Mouse (Mus musculus) neural tube, embryonic 11.5 days (tissue): Measurements from ENCODE around the gene Wdr45. TPM values are rescaled to one million over a fixed set of nuclear protein-coding genes. Genes with fewer than 3 reads are reported as not detected.
A peak's percentile ranks its signal among the peaks of the same experiment; 100 is the strongest.
"Not testable (repeated sequence)": the region's sequence is repeated elsewhere in the genome, so short reads cannot be mapped to it uniquely, and the experiment has no call there.

Source experiments
- ATAC-seq: fragments of 200-750 bp; cut with Nextera tagmentation; 2 replicates; pipeline ENCODE4 v1.8.0; 2017; ENCODE audit warnings: moderate number of reproducible peaks, mild to moderate bottlenecking, moderate TSS enrichment, moderate library complexity; ENCODE audit not compliant: insufficient read depth, low FRiP score, low TSS enrichment
- DNase-seq: peaks from one replicate; pipeline ENCODE4 v3.0.0-alpha.2; 2015; ENCODE audit warnings: low spot score
- H3K27ac ChIP-seq: fragments of 300-500 bp; sonication (generic); 2 replicates; pipeline ENCODE4 v1.5.1; 2014; ENCODE audit warnings: low read depth, mild to moderate bottlenecking, low read length
- H3K27me3 ChIP-seq: fragments of 300-500 bp; sonication (generic); 2 replicates; pipeline ENCODE4 v1.6.1; 2014; ENCODE audit warnings: mild to moderate bottlenecking, low read length, mixed read lengths; ENCODE audit not compliant: control insufficient read depth, insufficient read depth
- H3K36me3 ChIP-seq: fragments of 300-500 bp; sonication (generic); 2 replicates; pipeline ENCODE4 v1.6.1; 2014; ENCODE audit warnings: mild to moderate bottlenecking, low read length, moderate library complexity, mixed read lengths; ENCODE audit not compliant: control insufficient read depth, insufficient read depth
- H3K4me1 ChIP-seq: fragments of 300-500 bp; sonication (generic); 2 replicates; pipeline ENCODE4 v1.6.1; 2014; ENCODE audit warnings: low read length, mixed read lengths; ENCODE audit not compliant: control insufficient read depth, insufficient read depth
- H3K4me2 ChIP-seq: fragments of 300-500 bp; sonication (generic); 2 replicates; pipeline ENCODE4 v1.6.1; 2014; ENCODE audit warnings: low read depth, mild to moderate bottlenecking, moderate library complexity
- H3K4me3 ChIP-seq: fragments of 300-500 bp; sonication (generic); 2 replicates; pipeline ENCODE4 v1.5.1; 2014; ENCODE audit warnings: low read depth, low read length
- H3K9ac ChIP-seq: fragments of 300-500 bp; sonication (generic); 2 replicates; pipeline ENCODE4 v1.6.1; 2014; ENCODE audit warnings: mild to moderate bottlenecking, low read length
- H3K9me3 ChIP-seq: fragments of 300-500 bp; sonication (generic); 2 replicates; pipeline ENCODE4 v1.6.1; 2016; ENCODE audit warnings: low read length; ENCODE audit not compliant: control insufficient read depth
- WGBS: fragments of 180-500 bp; shearing (Covaris S2); extraction: QIAGEN DNeasy Blood & Tissue Kit; methylation state at CpG from one replicate; pipeline ENCODE4 v1.1.7; 2014; 5-methylcytosine and 5-hydroxymethylcytosine counted together
- polyA plus RNA-seq: library from polyadenylated mRNA; unstranded; fragments of >200 nt; fragmentation: Nextera tagmentation; extraction: Ambion mirVana; gene quantifications from 2 replicates; pipeline ENCODE4 v1.2.1, GENCODE M21; 2014

Wdr45 gene
- polyA plus RNA-seq: 17.8 and 18.3 TPM in 2 replicates

GRCm38 (mm10) chrX:7714135-7714899, at the start of gene Wdr45:
Gene Wdr45 (plus strand): TSS chrX:7714333.
- Histone ChIP-seq H3K4me3 (peak within 1 kb of the TSS; percentile 23; the same call in 1 of the 2 replicates), H3K4me2 (peak within 1 kb of the TSS; percentile 25)
- H3K27me3 ChIP-seq, H3K4me1 ChIP-seq, H3K36me3 ChIP-seq, H3K9ac ChIP-seq, H3K9me3 ChIP-seq, H3K27ac ChIP-seq: not testable (repeated sequence)
- WGBS: 16% methylated on average over 24 of the region's 60 CpGs
- DNase-seq: peak; percentile 89
- peak; percentile 97 for ATAC-seq

GRCm38 (mm10) chrX:7664791-7665190, 49.3 kb upstream of the Wdr45 start:
- H3K27me3 ChIP-seq: no peaks in the 10 kb centered on the region
- WGBS: 90% methylated on average over 11 of the region's 11 CpGs

GRCm38 (mm10) chrX:7665739-7666502, 48.2 kb upstream of the Wdr45 start:
- no peaks in the 10 kb centered on the region for H3K4me1 ChIP-seq
- no peak for DNase-seq
- H3K27ac ChIP-seq: no peak overlapping the region
- H3K36me3 ChIP-seq: no peaks in the 10 kb centered on the region
- no peak for ATAC-seq
- H3K9ac ChIP-seq: no peak overlapping the region
- no peak overlapping the region for H3K4me3 ChIP-seq
- WGBS: 72% methylated on average over 21 of the region's 21 CpGs
- H3K9me3 ChIP-seq: no peaks in the 10 kb centered on the region
- H3K27me3 ChIP-seq: no peaks in the 10 kb centered on the region
- H3K4me2 ChIP-seq: no peak overlapping the region

More at GRCm38 (mm10) chrX:7664791-7665190, 49.3 kb upstream of the Wdr45 start:
- Histone ChIP-seq H3K27ac (no peak overlapping the region), H3K4me1 (no peaks in the 10 kb centered on the region), H3K9ac (no peak overlapping the region), H3K9me3 (no peaks in the 10 kb centered on the region), H3K4me3 (no peak overlapping the region), H3K4me2 (no peak overlapping the region), H3K36me3 (no peaks in the 10 kb centered on the region)
- DNase-seq (no peak), ATAC-seq (no peak)

GRCm38 (mm10) chrX:7670390-7670881, 43.7 kb upstream of the Wdr45 start:
- Histone ChIP-seq H3K27me3 (no peaks in the 10 kb centered on the region), H3K4me3 (peak overlapping the region; percentile 36), H3K4me1 (no peaks in the 10 kb centered on the region), H3K4me2 (peak overlapping the region; percentile 44), H3K9me3 (no peaks in the 10 kb centered on the region), H3K27ac (no peak overlapping the region), H3K9ac (peak overlapping the region; percentile 41; the same call in 1 of the 2 replicates), H3K36me3 (no peaks in the 10 kb centered on the region)
- peak; percentile 42 for DNase-seq
- ATAC-seq: peak; percentile 69
- WGBS: 21% methylated on average over 13 of the region's 19 CpGs

- no peak within 1 kb of the TSS for H3K27ac ChIP-seq
- WGBS: 18% methylated on average over 27 of the region's 36 CpGs
- H3K36me3 ChIP-seq: no peaks in the 10 kb centered on the region
Measured at GRCm38 (mm10) chrX:7670921-7671623, 43.1 kb upstream of the Wdr45 start, which contains the start of gene Plp2. Gene Plp2 (minus strand): TSS chrX:7671390.

GRCm38 (mm10) chrX:7672739-7673138, 41.4 kb upstream of the Wdr45 start:
- H3K4me1 ChIP-seq: no peaks in the 10 kb centered on the region
- H3K27ac ChIP-seq: no peak overlapping the region
- H3K9ac ChIP-seq: no peak overlapping the region
- no peaks in the 10 kb centered on the region for H3K27me3 ChIP-seq
- H3K4me3 ChIP-seq: no peak overlapping the region
- H3K4me2 ChIP-seq: no peak overlapping the region
- WGBS: 40% methylated on average over 6 of the region's 6 CpGs
- DNase-seq (no peak), ATAC-seq (no peak)
- no peaks in the 10 kb centered on the region for H3K9me3 ChIP-seq
- no peaks in the 10 kb centered on the region for H3K36me3 ChIP-seq

More at GRCm38 (mm10) chrX:7670921-7671623, 43.1 kb upstream of the Wdr45 start, which contains the start of gene Plp2:
- Histone ChIP-seq H3K9me3 (no peaks in the 10 kb centered on the region), H3K4me1 (no peaks in the 10 kb centered on the region), H3K9ac (peak within 1 kb of the TSS; percentile 41), H3K4me2 (peak within 1 kb of the TSS; percentile 44), H3K4me3 (peak within 1 kb of the TSS; percentile 36), H3K27me3 (no peaks in the 10 kb centered on the region)
- DNase-seq (peak; percentile 20), ATAC-seq (peak; percentile 68)

- Histone ChIP-seq H3K4me3 (no peak overlapping the region), H3K9ac (no peak overlapping the region), H3K27me3 (no peaks in the 10 kb centered on the region), H3K27ac (no peak overlapping the region), H3K9me3 (no peaks in the 10 kb centered on the region), H3K4me1 (no peaks in the 10 kb centered on the region), H3K4me2 (no peak overlapping the region), H3K36me3 (no peaks in the 10 kb centered on the region)
- DNase-seq (no peak), ATAC-seq (no peak)
- WGBS: 39% methylated on average over 12 of the region's 12 CpGs
Measured at GRCm38 (mm10) chrX:7673578-7674281, 40.4 kb upstream of the Wdr45 start.
